Mouse (Mus musculus) urinary bladder, postnatal 36 days (tissue): ENCODE results near the gene Sos2.

Experiments
- DNase-seq, 2 experiments: peaks; one replicate each; pipeline ENCODE4 v3.0.0; 2022; ENCODE audit warnings: low spot score in 2 of 2, mixed read lengths in 1 of 2

The Sos2 gene

DNA sequence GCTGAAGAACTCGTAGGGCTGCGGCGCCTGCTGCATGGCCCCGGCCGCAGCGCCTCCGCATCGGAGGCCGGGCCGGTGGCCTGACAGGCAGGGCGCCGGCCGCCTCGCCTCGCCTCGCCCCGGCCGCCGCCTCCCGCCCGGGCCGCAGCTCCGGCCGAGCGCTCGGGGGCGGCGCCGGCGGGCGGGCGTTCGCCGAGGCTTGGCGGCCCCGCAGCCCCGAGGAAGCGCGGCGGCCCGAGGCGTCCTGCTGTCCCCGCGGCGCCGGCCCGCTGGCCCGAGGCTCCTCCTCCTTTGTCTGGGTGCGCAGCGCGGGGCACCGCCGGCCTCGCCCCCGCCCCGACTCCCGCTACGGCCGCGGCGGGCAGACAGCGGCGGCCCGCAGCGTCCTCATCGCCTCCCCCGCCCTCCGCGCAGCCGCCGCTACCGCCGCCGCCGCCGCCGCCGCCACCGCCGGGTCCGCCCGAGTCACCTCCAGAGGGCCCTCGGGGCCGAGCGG lies at the start of gene Sos2:
Sos2 (minus strand) TSS at position 287 of the 496 bp plus-strand sequence.
- DNase-seq = peak; percentile 44 to 54

DNA sequence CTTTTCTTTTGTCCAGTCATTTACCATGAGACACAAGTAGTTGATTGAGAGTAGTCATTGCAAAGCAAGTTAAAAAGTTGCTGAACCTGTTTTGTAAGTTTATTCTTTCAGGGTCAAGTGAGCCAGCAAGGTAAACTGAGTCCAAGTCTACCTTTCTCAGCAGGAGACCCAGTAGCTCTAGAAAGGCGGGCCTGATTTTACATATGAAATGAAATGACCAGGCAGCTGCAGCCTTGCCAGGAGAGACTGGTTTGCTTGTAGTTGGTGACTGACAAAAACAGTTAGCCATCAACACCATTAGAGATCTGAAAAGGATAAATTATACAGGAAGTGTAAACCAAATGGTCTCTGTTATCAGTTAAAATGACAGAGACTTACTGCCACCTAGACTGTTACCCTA lies 48.7 kb upstream of the Sos2 start:
- no peak for DNase-seq

GRCm38 (mm10) chr12:69729246-69729645 lies 47.6 kb upstream of the Sos2 start:
- DNase-seq = no peak

DNA sequence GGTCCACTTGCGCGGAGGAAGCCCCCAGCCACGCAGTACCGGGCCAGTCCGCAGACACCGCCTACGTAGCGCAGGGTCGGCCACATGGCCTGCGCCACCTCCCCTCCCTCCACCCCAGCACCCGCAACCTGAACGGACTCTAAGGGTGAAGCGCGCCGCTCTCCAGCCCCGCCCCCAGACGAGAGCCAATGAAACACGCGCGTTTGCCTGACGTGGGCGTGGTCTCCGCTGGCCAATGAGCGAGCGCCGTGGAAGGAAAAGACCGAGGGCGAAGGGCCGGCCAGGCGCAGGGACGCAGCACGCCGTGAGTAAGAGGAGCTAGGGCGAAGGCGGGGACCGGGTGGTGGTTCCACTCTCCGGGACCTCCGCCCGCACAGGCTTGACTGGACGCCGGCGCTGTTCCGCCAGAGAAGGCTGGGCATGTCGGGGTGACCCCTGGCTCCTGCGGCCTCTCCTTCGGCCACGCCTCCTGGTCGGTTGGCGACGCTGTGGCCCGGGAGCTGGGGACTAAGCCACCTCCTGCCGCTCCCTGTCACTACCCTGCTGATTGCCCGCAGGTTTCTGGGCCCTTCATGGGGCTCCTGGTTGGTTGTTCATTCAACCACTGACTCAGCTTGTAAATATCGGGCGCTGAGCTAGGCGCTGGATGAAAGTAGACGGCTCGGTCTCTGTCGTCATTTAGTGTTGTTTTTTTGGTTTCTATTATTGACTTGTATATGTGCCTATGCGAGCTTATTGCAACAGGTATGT lies 43.2 kb upstream of the Sos2 start, which contains the start of the genes L2hgdh and Atp5s:
L2hgdh (minus strand) TSS at position 163 of the 750 bp plus-strand sequence.
Atp5s (plus strand) TSS at position 240 of the 750 bp plus-strand sequence.
- peak; percentile 95 to 97 for DNase-seq

DNA sequence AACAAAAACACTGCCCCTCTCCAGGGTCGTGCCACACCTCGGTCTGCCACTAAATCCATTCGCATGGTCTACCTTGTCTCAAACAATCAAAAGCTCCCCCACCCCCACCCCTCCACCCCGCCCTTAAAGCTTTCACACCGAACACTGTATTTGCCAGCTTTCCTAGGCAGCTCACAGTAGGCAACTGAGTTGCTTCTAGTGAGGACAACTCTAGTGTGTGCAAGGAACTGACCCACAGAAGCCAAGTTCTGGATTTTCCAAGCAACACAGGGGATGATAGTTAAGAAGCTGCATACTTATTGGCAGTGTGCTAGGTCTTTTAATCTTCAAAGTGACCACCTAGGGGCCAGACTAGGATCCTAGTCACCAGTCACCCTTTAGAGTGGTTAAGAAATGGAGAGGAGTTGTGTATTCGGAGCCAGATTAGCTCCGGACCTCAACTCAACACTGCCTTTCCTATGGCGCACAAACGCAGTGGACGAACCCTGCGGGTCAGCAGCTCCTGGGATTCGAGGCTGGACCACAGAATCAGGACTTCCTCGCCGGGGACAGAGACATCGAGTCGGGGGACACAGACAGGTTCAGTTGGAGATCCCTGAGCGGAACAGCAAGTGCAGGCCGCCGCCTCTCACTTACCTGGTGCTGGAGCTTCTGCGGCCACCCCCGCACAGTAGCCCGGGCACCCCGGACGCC lies 42.5 kb upstream of the Sos2 start:
- DNase-seq = no peak

GRCm38 (mm10) chr12:69723376-69723775 lies 41.7 kb upstream of the Sos2 start:
- no peak for DNase-seq

- DNase-seq = no peak
Observed at GRCm38 (mm10) chr12:69722857-69723256, 41.2 kb upstream of the Sos2 start.

- no peak for DNase-seq
Observed at GRCm38 (mm10) chr12:69713628-69714027, 32.0 kb upstream of the Sos2 start.

DNA sequence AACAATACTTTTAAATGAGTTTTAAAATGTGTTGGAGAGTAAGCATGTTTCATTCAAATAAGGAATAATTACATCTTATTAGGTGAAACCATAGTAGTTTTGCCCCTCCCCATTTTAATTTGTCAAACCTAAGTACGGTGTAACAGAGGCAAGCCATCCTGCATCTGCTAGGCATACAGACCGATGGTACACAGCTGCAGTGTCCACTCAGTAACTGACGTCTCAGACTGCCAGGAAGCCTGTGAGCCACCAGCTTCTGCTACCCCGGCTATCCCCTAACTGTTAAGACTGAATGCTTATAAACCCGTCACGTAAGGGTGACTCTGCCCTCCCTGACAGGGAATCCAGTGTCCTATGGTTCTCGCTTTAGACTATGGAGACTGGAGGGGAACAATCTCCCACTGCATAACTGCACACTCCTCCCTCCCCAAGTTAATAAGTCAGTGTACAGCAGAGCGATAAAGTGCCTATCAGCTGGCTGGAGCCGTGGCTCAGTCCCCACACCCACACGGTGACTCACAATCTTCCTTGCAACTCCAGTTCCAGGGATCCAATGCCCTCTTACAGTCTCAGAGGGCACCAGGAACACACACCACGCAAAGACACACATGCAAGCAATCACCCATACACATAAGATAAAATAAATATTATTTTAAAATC lies 23.3 kb upstream of the Sos2 start:
- DNase-seq = no peak

DNA sequence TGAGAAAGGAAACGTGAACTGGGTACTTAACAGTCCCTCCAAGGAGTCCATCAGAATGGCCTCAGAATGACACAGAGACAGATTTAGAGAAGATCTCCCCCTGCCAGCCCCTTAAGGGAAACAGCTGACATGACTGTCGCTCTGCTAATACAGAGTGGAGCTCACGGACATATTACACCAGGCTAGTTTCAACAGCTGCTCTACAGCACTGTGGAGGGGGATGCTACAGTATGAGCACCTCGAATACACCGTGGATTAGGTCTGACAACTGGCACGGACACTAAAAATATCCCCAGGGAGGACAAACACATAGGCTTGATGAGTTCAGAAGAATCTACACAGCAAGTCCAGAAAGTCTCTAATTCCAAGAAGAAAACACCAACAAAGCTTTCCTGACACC lies 16.7 kb upstream of the Sos2 start:
- no peak for DNase-seq

DNA sequence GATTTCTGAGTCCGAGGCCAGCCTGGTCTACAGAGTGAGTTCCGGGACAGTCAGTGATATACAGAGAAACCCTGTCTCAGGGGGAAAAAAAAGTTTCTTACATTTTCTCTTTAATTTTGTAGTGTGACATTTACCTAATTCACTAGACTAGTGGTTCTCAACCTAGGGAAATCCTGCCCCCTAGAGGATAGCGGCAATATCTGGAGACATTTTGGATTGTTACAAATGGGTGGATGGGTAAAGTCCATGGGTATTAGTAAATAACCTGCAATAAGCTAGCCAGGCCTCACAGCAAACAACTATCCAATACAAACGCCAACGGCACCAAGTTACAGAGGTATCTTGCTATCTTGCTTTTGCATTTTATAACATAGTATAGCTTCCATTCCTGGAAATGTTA lies 15.1 kb upstream of the Sos2 start:
- peak in 1 of 2 experiments; percentile 22 for DNase-seq

DNA sequence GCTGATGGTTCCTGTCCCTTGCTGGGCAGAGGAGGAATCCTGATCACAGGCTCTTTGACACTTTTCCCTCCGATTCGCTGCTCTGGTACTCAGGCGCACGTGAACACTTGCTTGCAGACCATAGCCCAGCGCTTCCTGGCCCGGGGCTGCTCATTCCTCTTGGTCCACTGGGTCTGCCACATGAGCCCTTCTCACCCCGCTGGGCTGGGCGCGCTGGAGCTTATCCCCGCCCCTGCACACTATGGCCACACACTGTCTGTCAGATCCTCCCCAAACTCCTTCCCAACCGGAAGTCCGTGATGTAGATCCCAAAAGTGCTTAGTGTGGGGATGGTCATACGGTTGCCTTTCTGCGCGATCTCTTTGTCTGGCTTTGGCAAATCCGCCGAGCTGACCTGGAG lies 11.8 kb upstream of the Sos2 start:
- DNase-seq = no peak

GRCm38 (mm10) chr12:69690714-69691113 lies 9.1 kb upstream of the Sos2 start:
- no peak for DNase-seq

GRCm38 (mm10) chr12:69689094-69689493 lies 7.4 kb upstream of the Sos2 start:
- DNase-seq = no peak

GRCm38 (mm10) chr12:69688368-69688767 lies 6.7 kb upstream of the Sos2 start:
- DNase-seq = no peak

DNA sequence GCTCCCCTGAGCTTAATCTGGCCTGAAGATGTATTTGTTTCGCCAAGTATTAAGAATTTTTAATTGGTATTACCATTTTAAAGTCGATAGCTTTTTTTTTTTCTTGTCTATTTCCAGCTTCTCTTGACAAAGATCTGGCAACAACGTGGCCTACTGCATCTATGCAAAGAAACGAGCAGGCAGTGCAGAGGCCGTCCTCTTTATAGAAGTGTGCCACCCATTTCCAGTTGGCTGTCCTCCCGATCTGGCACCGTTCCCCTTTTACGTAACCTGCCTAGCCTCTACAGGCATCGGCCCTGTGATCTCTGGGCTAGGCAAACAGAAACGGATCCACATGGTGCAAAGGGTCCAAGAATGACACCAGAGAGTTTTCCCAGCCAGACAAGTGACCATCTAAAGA lies 1.9 kb upstream of the Sos2 start:
- peak; percentile 71 to 88 for DNase-seq

DNA sequence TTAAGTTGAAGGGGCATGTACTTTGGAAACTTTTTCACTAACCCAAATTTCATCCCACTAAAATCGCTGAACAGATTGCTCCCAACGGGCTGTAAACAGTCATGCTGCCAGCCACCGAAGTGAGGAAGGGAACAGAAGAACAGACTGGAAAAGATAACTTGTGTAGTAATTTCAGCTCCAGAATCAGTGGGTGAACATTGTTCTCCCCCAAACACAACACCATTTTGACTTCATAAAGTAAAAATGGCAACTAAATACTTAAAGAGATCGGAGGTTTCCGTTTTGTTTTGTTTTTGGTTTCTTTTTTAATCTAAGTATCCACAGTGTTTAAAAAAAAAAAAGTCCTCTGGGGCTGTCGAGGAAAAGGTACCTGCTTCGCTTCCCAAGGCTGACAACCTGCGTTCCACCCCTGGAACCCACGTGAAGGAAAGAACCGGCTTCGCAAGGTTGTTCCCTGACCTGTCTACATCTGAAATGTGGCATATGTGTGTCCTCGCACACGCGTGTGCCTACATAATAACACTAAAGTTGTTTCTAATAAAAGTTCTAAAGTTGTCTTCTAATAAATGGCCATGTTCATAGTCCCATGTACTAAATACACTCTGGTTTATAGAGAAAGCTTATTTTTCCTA lies 1.3 kb upstream of the Sos2 start:
- DNase-seq = no peak

DNA sequence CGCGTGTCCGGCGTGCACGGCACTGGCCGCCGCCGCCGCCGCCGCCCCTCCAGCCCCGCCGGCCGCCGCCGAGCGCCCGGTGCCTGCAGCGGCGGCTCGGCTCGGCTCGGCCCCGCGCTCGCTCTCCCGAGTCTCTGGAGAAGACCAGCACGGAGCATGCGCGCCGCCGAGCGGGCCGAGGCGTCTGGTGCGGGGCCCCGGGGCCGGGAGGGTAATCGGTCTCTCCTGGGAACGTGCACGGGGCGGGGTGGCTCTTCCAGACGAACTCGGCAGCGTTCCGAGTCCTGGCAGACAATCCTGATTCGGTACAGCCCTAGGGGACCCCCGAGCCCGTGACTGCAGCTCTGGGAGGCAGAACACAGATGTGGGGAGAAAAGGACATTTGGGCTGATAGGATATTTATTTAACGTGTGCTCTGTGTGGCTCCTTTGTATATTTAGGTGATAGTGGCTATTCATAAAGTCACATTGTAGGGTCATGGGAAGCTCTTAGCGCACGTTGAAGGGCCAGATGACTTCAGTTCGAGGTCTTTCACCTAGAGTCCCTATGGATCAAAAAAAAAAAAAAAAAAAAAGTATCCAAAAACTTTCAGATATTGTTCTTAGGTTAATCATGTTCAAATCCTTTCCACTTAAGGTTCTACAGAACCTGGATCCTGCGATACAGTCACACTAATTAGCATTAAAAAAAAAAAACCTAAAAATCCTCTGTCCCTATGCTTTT lies 574 bp upstream of the Sos2 start:
- DNase-seq = peak; percentile 61 to 86

GRCm38 (mm10) chr12:69680635-69681565 lies 752 bp downstream of the Sos2 start:
- peak; percentile 43 to 50 for DNase-seq

- no peak for DNase-seq
Observed at GRCm38 (mm10) chr12:69676157-69676556, 5.5 kb downstream of the Sos2 start.
